Mouse (Mus musculus) megakaryocyte, embryonic 14.5 days (primary cell): Measurements from ENCODE around the gene Elk4.

Source experiments
- FLI1 ChIP-seq: IDR thresholded peaks from 2 replicates; pipeline ENCODE4 v1.6.1; 2012; ENCODE audit warnings: low read length, inconsistent platforms, mixed read lengths
- GATA1 ChIP-seq: IDR thresholded peaks from 3 replicates; pipeline ENCODE4 v1.6.1; 2012; ENCODE audit warnings: mixed read lengths, low read length, inconsistent platforms, borderline replicate concordance

- no peak for TF ChIP-seq GATA1
- no peak for TF ChIP-seq FLI1
These were observed 36.5 kb upstream of the Elk4 start for GRCm38 (mm10) chr1:131970661-131971520.
